Mouse (Mus musculus) adrenal gland, adult 18-20 months (tissue): Measurements from ENCODE around the gene Ccdc33. TPM values are rescaled to one million over a fixed set of nuclear protein-coding genes. Genes with fewer than 3 reads are reported as not detected.

ENCODE experiments used
- DNase-seq, 2 experiments: peaks; one replicate each; pipeline ENCODE4 v3.0.0; 2021 to 2022; ENCODE audit warnings: low spot score in 2 of 2
- total RNA-seq, 2 experiments: library from RNA; stranded (reverse); gene quantifications; 1 replicate in 1 of 2; 2 replicates in 1 of 2; pipeline ENCODE4 v1.2.3; 2021

Ccdc33 gene
- total RNA-seq, 2 experiments from 2014 or later: 0.22 to 0.80 TPM

GRCm38 (mm10) chr9:58092581-58093269 lies 25.9 kb downstream of the Ccdc33 start:
- peak; percentile 39 for DNase-seq

- peak in 1 of 2 experiments; percentile 19 for DNase-seq
Observed at GRCm38 (mm10) chr9:58091623-58092425, 26.8 kb downstream of the Ccdc33 start.

GRCm38 (mm10) chr9:58087277-58087998 lies 31.2 kb downstream of the Ccdc33 start:
- DNase-seq: no peak

- no peak for DNase-seq
Observed at GRCm38 (mm10) chr9:58086861-58087260, 31.8 kb downstream of the Ccdc33 start.

GRCm38 (mm10) chr9:58086203-58086602 lies 32.4 kb downstream of the Ccdc33 start:
- no peak for DNase-seq

GRCm38 (mm10) chr9:58085074-58085473 lies 33.5 kb downstream of the Ccdc33 start:
- no peak for DNase-seq

GRCm38 (mm10) chr9:58084586-58084985 lies 34.0 kb downstream of the Ccdc33 start:
- no peak for DNase-seq

- no peak for DNase-seq
Observed at GRCm38 (mm10) chr9:58074561-58074960, 44.1 kb downstream of the Ccdc33 start.

- no peak for DNase-seq
Observed at GRCm38 (mm10) chr9:58067546-58067945, 51.1 kb downstream of the Ccdc33 start.

- no peak for DNase-seq
Observed at GRCm38 (mm10) chr9:58066731-58067095, 51.9 kb downstream of the Ccdc33 start.

GRCm38 (mm10) chr9:58065977-58066730 lies 52.5 kb downstream of the Ccdc33 start:
- no peak for DNase-seq

- no peak for DNase-seq
Observed at GRCm38 (mm10) chr9:58065532-58065931, 53.1 kb downstream of the Ccdc33 start.

- DNase-seq: no peak
Observed at GRCm38 (mm10) chr9:58063531-58063930, 55.1 kb downstream of the Ccdc33 start, which contains the start of gene Stra6. Gene Stra6, plus strand, starts transcription at chr9:58063788.

GRCm38 (mm10) chr9:58060677-58061667 lies 57.7 kb downstream of the Ccdc33 start:
- peak; percentile 28 to 53 for DNase-seq

- no peak for DNase-seq
Observed at GRCm38 (mm10) chr9:58059920-58060319, 58.7 kb downstream of the Ccdc33 start.

GRCm38 (mm10) chr9:58055666-58056065 lies 63.0 kb downstream of the Ccdc33 start:
- DNase-seq: no peak

- no peak for DNase-seq
Observed at GRCm38 (mm10) chr9:58054032-58054431, 64.6 kb downstream of the Ccdc33 start.

GRCm38 (mm10) chr9:58053544-58053943 lies 65.1 kb downstream of the Ccdc33 start:
- no peak for DNase-seq

- DNase-seq: no peak
Observed at GRCm38 (mm10) chr9:58053102-58053501, 65.5 kb downstream of the Ccdc33 start.

- DNase-seq: no peak
Observed at GRCm38 (mm10) chr9:58051937-58052336, 66.7 kb downstream of the Ccdc33 start.
